Mouse (Mus musculus): ENCODE measurements at regions not wholly inside any gene's neighbourhood (a gene's known extent, or its start where the extent isn't known, plus 50 kb on each side); places are given as distances from the start of the nearest gene placed in this dataset.
A peak's percentile ranks its signal among the peaks of the same experiment; 100 is the strongest.
"Not testable (repeated sequence)": the region's sequence is repeated elsewhere in the genome, so short reads cannot be mapped to it uniquely, and the experiment has no call there.

DNA sequence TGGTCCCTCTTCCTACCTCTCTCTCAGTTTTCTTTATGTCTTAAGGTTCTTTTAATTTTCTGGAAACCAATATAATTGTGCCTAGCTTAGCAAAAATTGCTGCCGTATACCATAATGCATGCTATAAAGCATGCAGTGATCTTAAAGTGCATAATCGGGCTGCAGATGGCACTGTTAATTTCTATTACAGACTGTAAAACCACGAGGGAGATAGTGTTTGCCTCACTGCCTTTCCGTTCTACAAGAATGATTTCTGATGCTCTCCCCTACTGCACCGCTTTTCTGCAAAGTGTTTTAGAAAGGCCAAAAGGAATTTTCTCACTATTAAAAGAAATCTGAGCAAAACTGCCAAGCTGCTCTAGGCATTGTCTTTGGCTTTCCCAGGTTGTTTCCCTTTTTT is 357.6 kb downstream of the Tusc1 start:
- DNase-seq (ENCODE audit: low read depth, low spot score): peak; percentile 0

DNA sequence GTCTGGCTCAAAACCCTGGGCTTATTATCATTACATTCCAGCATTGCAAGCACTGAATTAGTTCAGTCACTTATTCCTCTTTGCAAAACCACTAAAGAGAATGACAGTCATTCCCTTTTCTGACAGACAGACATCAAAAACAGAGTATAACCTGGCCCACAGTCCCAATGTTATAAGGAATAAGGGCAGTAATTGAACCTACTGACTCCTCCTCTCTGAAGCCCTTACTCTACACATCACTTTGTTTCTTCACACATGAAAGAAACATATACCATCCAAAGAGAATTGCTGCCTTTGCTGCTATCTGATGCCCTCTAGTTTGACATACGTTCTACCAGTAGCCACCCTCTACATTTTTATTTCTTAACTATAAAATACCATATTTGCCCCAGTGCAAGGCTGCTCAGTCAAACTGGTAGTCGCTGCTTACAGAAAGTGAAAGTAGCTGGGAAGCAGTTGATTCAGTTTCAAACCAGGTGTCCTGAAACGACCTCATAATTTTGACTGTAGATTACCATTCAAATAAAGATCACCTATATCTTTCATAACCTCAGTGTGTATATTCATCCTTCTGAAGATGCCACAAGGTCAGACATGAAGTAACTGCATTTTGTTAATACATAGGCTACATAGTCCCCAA is 393.1 kb downstream of the Tusc1 start:
- DNase-seq (ENCODE audit: low read depth, low spot score): no peak

DNA sequence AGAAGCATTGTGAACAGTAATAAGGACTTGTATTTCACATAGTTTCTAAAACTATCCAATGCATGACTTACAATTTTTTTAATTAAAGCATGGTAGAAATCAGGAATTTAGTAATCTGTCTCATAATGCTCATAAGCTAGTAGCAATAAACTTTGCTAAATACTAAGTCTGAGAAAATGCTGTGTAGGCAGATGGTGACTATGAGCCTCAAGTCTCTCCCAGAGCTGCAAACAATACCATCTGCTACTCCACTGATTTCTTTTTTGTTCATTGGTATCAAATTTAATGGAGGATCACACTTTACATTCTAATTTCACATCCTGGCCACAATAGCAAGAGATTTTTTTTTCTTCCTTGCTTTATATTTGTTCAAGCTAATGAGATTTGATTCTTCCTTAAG is 404.0 kb downstream of the Tusc1 start:
- DNase-seq (ENCODE audit: low read depth, low spot score): no peak

DNA sequence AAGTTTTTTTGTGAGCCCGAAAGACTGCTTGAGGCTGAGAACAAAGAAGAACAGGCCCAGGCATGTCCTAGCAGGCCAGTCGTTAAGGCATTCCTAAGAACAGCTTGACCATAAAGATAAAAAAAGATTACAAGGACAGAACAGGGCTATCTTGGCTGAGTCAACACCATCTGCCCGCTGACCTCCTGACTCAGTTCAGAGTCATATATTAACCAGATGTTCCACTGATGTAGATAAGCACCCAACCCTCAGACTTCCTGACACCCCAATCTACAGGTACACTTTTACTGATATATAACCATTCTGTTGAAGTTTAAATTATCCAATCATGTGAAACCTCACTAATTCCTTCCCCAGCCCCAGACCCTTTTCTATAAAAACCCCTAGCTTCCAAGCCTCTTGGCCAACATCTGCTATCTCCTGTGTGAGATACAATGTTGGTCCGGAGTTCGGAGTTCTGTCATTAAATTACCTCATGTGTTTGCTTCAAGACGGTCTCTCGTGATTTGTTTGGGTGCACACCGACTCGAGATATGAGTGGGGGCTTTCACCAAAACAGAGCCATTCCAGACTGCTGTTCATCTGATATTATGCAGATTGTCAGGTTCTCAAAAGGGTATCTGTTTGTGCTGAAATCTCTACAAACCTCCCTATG is 413.8 kb downstream of the Tusc1 start:
- no peak for DNase-seq (ENCODE audit: low read depth, low spot score)

DNA sequence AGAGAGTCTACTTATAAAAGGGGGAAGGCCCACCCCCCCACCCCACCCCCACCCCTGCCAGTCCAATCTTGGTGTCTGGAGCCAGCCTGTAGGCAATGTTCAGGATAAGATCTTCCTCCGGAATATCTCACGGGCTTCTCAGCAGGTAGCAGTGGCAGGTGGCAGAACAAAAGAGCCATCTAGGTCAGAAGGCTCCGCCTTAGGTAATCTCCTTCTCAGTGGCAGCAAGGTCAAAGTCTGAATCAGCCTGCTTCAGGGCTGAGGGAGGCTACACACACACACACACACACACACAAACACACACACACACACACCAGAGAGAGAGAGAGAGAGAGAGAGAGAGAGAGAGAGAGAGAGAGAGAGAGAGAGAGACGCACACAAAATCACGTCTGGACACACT is 431.8 kb downstream of the Tusc1 start:
- not testable (repeated sequence) for DNase-seq (ENCODE audit: low read depth, low spot score)
